Mouse (Mus musculus) midbrain, embryonic 16.5 days (tissue): ENCODE data around the gene Zfp85. TPM values are rescaled to one million over a fixed set of nuclear protein-coding genes. Genes with fewer than 3 reads are reported as not detected.
"Not testable (repeated sequence)": the region's sequence is repeated elsewhere in the genome, so short reads cannot be mapped to it uniquely, and the experiment has no call there.

Experiments
- ATAC-seq: fragments of 200-750 bp; cut with Nextera tagmentation; 2 replicates; pipeline ENCODE4 v1.8.0; 2017; ENCODE audit warnings: moderate TSS enrichment
- H3K27ac ChIP-seq: fragments of 300-500 bp; sonication (generic); 2 replicates; pipeline ENCODE4 v1.5.1; 2014; ENCODE audit warnings: mild to moderate bottlenecking, low read length, mixed read lengths
- H3K27me3 ChIP-seq: fragments of 300-500 bp; sonication (generic); 2 replicates; pipeline ENCODE4 v1.6.1; 2014; ENCODE audit warnings: low read depth, low read length, mixed read lengths; ENCODE audit not compliant: control insufficient read depth, insufficient read depth
- H3K36me3 ChIP-seq: fragments of 300-500 bp; sonication (generic); 2 replicates; pipeline ENCODE4 v1.6.1; 2014; ENCODE audit warnings: mild to moderate bottlenecking, low read length, moderate library complexity, mixed read lengths; ENCODE audit not compliant: control insufficient read depth, insufficient read depth
- H3K4me1 ChIP-seq: fragments of 300-500 bp; sonication (generic); 2 replicates; pipeline ENCODE4 v1.6.1; 2014; ENCODE audit warnings: mild to moderate bottlenecking, low read length, mixed read lengths; ENCODE audit not compliant: control insufficient read depth, insufficient read depth
- H3K4me2 ChIP-seq: fragments of 300-500 bp; sonication (generic); 2 replicates; pipeline ENCODE4 v1.6.1; 2014; ENCODE audit warnings: mild to moderate bottlenecking, low read length, mixed read lengths
- H3K4me3 ChIP-seq: fragments of 300-500 bp; sonication (generic); 2 replicates; pipeline ENCODE4 v1.5.1; 2014; ENCODE audit warnings: low read depth, mild to moderate bottlenecking, low read length, moderate library complexity, mixed read lengths
- H3K9ac ChIP-seq: fragments of 300-500 bp; sonication (generic); 2 replicates; pipeline ENCODE4 v1.6.1; 2014; ENCODE audit warnings: low read depth, low read length, mixed read lengths
- H3K9me3 ChIP-seq: fragments of 300-500 bp; sonication (generic); replicated peaks from 2 replicates; pipeline ENCODE4 v1.6.1; 2014; ENCODE audit warnings: mild to moderate bottlenecking, low read length, mixed read lengths; ENCODE audit not compliant: control insufficient read depth, poor library complexity, severe bottlenecking
- WGBS: fragments of 180-500 bp; shearing (Covaris S2); extraction: QIAGEN DNeasy Blood & Tissue Kit; methylation state at CpG from one replicate; pipeline ENCODE4 v1.1.7; 2014; 5-methylcytosine and 5-hydroxymethylcytosine counted together
- polyA plus RNA-seq: library from polyadenylated mRNA; unstranded; fragments of >200 nt; fragmentation: Nextera tagmentation; extraction: Ambion mirVana; gene quantifications from 2 replicates; pipeline ENCODE4 v1.2.1, GENCODE M21; 2015

Gene Zfp85
- 8.5 and 8.9 TPM in 2 replicates for polyA plus RNA-seq

DNA sequence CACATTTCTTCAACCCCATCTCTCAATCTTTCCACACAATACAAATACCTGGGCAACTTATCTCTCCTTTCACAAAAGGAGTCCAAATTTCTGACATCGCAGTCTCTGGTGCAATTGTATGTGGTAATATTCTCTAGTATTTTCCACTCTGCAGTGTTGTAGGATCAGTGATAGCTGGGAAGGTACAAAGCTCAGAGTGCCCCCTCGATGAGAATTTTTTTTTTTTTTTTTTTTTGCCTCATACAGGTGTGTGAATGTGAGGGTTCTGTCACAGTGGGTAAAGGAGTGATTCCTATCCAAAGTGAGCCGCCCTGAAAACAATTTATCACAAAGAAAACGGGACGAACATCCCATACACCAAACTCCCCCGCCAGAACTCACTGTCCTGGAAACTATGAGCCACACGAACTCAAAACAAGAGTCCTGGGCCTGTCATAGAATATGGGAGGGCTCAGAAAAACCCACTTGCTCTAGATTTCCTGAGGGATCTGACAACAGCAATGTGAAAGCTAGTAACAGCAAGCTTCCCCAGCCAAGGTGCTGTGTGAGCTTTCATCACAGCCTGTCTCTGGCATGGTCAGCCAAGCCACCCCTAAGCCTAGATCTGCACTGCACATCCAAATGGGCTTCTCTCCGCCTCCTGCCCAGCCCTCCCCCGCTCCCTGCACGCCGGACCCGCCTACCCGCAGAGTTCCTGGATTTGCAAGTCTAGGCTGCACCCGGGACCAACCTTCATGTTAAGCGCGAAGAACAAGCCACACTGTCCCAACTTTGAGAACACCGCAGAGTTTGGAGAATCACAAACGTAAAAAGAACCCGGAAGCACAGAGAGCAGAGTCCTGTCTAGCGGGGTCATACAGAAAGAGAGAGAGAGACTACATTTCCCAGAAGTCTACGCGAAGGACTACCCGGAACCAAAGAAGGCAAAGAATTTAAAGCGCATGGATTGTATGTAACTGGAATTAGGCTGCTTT is at the start of gene Zfp85:
Zfp85 (minus strand) TSS at position 896 of the 974 bp plus-strand sequence.
- no peaks in the 10 kb centered on the region for H3K27me3 ChIP-seq
- peaks cover 6% of the 10 kb centered on the region for H3K36me3 ChIP-seq
- peak within 1 kb of the TSS; percentile 79 for H3K27ac ChIP-seq
- peak within 1 kb of the TSS; percentile 49 for H3K9ac ChIP-seq
- peak within 1 kb of the TSS; percentile 47 for H3K4me2 ChIP-seq
- 8% methylated on average over 24 of the region's 24 CpGs for WGBS
- ATAC-seq = peak; percentile 97
- peaks cover 9% of the 10 kb centered on the region for H3K4me1 ChIP-seq
- H3K9me3 ChIP-seq = no peaks in the 10 kb centered on the region
- peak within 1 kb of the TSS; percentile 77 for H3K4me3 ChIP-seq

DNA sequence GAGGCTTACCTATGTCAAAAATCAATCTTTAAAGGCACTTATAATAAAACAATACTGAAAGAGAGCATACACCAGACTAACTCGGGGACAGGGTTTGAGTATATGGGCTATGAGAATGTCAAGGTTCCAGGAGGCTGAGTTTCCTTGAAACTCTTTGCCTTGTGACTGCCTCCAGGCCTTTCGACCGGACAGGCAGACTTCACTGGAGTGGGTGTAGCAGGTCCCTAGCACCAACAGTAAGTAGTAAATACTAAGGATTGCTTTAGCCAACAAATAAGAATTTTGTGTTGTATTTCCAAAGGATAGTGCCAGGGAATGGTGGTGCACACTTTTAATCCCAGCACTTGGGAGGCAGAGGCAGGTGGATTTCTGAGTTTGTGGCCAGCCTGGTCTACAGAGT is 44.1 kb upstream of the Zfp85 start:
- ATAC-seq, H3K27ac ChIP-seq, H3K4me2 ChIP-seq, H3K9me3 ChIP-seq, H3K4me3 ChIP-seq, H3K4me1 ChIP-seq, H3K27me3 ChIP-seq, H3K9ac ChIP-seq, H3K36me3 ChIP-seq: not testable (repeated sequence)
- WGBS = 89% methylated on average over 3 of the region's 3 CpGs

DNA sequence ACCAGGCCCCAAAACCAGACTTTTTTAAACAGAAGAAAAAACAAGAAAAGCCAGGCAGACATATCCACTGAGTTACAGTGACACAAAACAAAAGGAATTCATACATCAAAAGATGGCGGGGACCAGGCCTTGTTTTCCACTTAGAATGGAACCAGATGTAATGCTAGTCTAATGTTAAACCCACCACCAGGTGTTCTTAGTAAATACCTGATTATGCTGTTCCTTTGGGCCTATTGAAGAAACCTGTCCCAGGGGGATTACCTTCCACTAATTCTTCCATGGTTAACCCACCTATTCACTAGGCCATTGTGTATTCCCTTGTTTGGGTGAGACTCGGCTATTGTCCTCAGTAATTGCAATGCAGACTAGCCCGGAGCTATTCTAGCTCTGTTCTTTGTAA is 43.6 kb upstream of the Zfp85 start:
- H3K36me3 ChIP-seq = no peaks in the 10 kb centered on the region
- no peak overlapping the region for H3K4me3 ChIP-seq
- no peaks in the 10 kb centered on the region for H3K9me3 ChIP-seq
- 66% methylated on average over 3 of the region's 3 CpGs for WGBS
- no peaks in the 10 kb centered on the region for H3K4me1 ChIP-seq
- H3K9ac ChIP-seq = no peak overlapping the region
- no peak overlapping the region for H3K4me2 ChIP-seq
- H3K27me3 ChIP-seq = no peaks in the 10 kb centered on the region
- no peak overlapping the region for H3K27ac ChIP-seq
- ATAC-seq = no peak

DNA sequence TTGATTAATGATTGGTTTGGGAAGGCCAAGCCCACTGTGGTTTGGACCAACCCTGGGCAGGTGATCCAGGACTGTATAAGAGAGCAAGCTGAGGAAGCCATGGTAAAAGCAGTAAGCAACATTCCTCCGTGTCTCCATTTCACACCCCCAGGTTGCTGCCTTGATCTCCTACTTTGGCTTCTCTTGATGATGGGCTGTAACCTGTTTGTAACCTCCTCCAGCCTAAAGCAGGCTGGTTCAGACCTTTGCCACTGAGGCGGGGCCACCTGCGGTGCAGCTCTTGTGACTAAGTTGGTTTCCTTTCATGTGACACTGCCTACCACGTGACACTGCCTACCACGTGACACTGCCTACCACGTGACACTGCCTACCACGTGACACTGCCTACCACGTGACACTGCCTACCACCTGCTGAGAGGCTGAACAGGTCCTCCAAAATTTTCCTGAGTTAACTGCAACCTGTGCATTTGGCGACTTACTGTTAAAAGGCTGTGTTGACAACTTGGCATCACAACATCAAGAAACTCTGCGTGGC is 37.0 kb upstream of the Zfp85 start:
- H3K4me2 ChIP-seq = no peak overlapping the region
- H3K4me3 ChIP-seq = no peak overlapping the region
- no peak for ATAC-seq
- H3K27me3 ChIP-seq = no peaks in the 10 kb centered on the region
- H3K9me3 ChIP-seq = no peaks in the 10 kb centered on the region
- no peak overlapping the region for H3K27ac ChIP-seq
- H3K36me3 ChIP-seq = peaks cover 13% of the 10 kb centered on the region
- 93% methylated on average over 10 of the region's 10 CpGs for WGBS
- no peaks in the 10 kb centered on the region for H3K4me1 ChIP-seq
- no peak overlapping the region for H3K9ac ChIP-seq

DNA sequence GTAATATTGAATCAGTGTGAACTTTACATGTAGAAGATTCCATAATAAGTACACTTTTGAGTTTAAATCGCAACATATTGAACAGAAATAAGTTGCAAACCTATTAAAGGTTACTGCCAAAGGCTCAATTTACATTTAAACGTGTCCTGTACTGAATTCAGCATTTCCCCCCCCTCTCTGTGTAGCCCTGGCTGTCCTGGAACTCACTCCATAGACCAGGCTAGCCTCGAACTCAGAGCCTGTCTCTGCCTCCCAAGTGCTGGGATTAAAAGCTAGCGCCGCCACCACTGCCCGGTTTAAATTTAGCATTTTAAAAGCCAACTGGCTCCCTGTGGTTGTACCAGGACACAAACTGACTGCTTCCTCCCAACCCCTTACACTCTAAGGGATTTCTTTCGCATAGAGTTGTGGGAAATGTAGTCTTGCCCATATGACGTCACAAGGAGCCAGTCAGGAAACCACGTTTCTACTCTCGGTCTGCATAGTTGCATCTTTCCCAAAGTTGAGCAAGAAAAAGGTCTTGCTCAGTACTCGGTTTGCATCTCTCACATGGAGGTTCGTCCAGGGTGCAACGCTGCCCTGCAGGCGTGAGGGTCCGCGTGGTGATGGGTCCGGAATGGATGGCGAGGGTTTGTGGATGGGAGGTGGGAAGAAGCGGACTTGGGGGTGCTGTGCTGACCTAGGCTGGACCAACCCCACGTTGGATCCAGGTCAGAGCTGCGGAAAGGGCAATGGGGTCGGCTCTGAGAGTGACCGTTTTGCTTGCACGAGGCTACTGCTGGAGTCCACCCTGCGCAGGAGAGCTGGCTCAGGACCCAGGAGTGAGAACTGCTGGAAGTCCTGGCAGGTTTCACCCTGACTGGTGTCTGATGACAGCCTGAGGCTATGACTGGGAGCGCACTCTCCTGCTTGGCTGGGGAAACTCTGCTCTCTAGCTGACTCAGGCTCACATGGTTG is 24.5 kb upstream of the Zfp85 start, which contains the start of gene Zfp493:
Zfp493 (plus strand) TSS at position 429 of the 957 bp plus-strand sequence.
- Histone ChIP-seq H3K36me3 (no peaks in the 10 kb centered on the region), H3K9ac (peak within 1 kb of the TSS; percentile 73), H3K27ac (peak within 1 kb of the TSS; percentile 34; the same call in 1 of the 2 replicates), H3K27me3 (no peaks in the 10 kb centered on the region), H3K4me3 (peak within 1 kb of the TSS; percentile 69), H3K9me3 (no peaks in the 10 kb centered on the region), H3K4me1 (peaks cover 3% of the 10 kb centered on the region; the same call in 1 of the 2 replicates), H3K4me2 (peak within 1 kb of the TSS; percentile 88)
- WGBS = 8% methylated on average over 26 of the region's 26 CpGs
- peak; percentile 99 for ATAC-seq

DNA sequence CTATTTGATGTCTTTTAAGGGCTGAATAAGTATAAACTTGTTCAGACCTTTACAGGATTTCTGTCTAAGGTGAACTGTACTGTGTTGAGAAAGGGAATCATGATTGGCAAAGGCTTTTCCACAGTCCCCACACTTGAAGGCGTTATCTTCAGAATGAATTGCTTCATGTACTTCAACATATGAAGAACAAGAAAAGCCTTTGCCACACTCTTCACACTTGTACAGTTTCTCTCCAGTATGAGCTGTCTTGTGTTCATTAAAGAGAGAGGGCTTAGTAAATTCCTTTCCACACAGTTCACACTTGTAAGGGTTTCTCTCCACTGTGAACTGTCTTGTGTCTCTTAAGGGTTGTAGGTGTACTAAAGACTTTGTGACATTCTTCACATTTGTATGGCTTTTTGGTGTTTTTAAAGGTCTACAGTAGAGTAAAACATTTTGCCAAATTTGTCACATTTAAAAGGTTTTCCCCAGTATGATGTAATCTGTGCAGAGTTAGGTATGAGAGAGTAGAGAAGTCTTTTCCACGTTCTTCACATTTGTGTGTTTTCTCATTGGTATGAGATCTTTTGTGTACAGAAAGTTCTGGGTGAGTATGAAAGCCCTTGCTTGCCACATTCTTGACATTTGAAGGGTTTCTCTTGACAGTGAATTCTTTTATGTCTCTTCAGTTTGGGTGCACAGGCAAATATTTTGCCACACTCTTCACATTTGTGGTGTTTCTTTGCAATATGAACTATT is 8.2 kb upstream of the Zfp85 start:
- no peak overlapping the region for H3K4me2 ChIP-seq
- no peak overlapping the region for H3K27ac ChIP-seq
- H3K9ac ChIP-seq = no peak overlapping the region
- no peak overlapping the region for H3K4me3 ChIP-seq
- no peaks in the 10 kb centered on the region for H3K36me3 ChIP-seq
- H3K27me3 ChIP-seq = no peaks in the 10 kb centered on the region
- no peak for ATAC-seq
- no peaks in the 10 kb centered on the region for H3K9me3 ChIP-seq
- H3K4me1 ChIP-seq = no peaks in the 10 kb centered on the region
- 79% methylated on average over 2 of the region's 2 CpGs for WGBS

DNA sequence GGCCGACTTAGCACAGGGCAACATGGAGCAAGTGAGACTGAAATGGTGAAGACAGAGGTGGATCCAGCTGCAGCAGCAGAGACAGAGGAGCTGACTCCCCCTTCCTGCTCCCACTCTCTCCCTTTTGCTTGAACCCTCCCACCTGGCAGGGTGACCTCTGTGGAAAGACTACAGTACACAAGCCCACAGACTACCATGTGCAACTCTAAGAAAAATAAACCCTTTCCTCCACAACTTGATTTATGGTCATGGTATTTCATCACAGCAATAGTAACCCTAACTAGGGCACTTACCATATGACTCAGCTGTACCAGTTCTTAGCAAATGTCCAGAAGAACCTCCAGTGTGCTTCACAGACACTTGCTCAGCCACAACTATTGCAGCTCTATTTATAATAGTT is 4.9 kb upstream of the Zfp85 start:
- Histone ChIP-seq H3K27me3 (no peaks in the 10 kb centered on the region), H3K4me2 (no peak overlapping the region), H3K27ac (no peak overlapping the region), H3K9ac (no peak overlapping the region), H3K9me3 (no peaks in the 10 kb centered on the region), H3K36me3 (no peaks in the 10 kb centered on the region), H3K4me1 (peaks cover 4% of the 10 kb centered on the region; the same call in 1 of the 2 replicates), H3K4me3 (no peak overlapping the region)
- 93% methylated on average over 1 of the region's 1 CpGs for WGBS
- no peak for ATAC-seq

DNA sequence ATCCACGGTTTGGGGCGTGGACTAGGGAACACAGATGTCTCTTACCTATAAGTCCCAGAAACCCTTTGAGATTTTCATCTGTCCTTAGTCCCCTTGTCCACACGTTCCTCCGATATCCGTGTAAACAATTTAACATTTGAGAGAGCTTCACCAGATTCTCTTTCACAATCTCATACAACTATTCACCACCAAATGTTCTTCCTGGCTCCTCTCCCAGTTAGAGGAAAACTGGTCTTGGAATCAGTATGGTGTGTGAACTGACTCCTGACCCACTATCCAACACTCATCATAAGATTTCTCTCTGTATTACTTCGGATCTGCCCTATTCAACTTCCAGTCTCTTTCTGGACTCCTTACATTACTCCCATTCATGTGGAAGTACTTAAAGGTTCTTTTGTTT is 733 bp upstream of the Zfp85 start:
- Histone ChIP-seq H3K27me3 (no peaks in the 10 kb centered on the region), H3K36me3 (peaks cover 4% of the 10 kb centered on the region; the same call in 1 of the 2 replicates), H3K4me1 (peaks cover 9% of the 10 kb centered on the region), H3K4me3 (no peak overlapping the region), H3K27ac (no peak overlapping the region), H3K9me3 (no peaks in the 10 kb centered on the region), H3K4me2 (no peak overlapping the region; the same call in 1 of the 2 replicates), H3K9ac (no peak overlapping the region)
- ATAC-seq = no peak
- WGBS = 84% methylated on average over 6 of the region's 6 CpGs
